Mouse (Mus musculus) CH12.LX (cell line): Measurements from ENCODE around the gene Ogn. TPM values are rescaled to one million over a fixed set of nuclear protein-coding genes. Genes with fewer than 3 reads are reported as not detected.
A peak's percentile ranks its signal among the peaks of the same experiment; 100 is the strongest.

Experiments used
- DNase-seq: peaks from one replicate; pipeline ENCODE4 v3.0.0-alpha.2; 2013; ENCODE audit errors: extremely low read depth
- H3K27ac ChIP-seq: 2 replicates; pipeline ENCODE4 v1.5.1; 2012; ENCODE audit warnings: low read depth, mild to moderate bottlenecking, control low read depth, moderate library complexity; ENCODE audit not compliant: insufficient read depth
- H3K27me3 ChIP-seq: replicated peaks from 2 replicates; pipeline ENCODE3; 2012; ENCODE audit warnings: inconsistent platforms
- H3K36me3 ChIP-seq, 2 experiments: replicated peaks in 1 of 2; 2 replicates each; pipeline versions ENCODE3 to v1.6.1; 2012; ENCODE audit warnings: inconsistent platforms in 1 of 2, low read length in 1 of 2, mild to moderate bottlenecking in 1 of 2, mixed read lengths in 1 of 2, moderate library complexity in 1 of 2; ENCODE audit not compliant: control insufficient read depth in 1 of 2, insufficient read depth in 1 of 2
- H3K4me1 ChIP-seq, 2 experiments: 2 replicates each; pipeline ENCODE4 v1.6.1; 2012; ENCODE audit warnings: inconsistent platforms in 1 of 2, moderate library complexity in 1 of 2; ENCODE audit not compliant: insufficient read depth in 2 of 2, control insufficient read depth in 1 of 2
- H3K4me2 ChIP-seq: 2 replicates; pipeline ENCODE4 v1.6.1; 2012; ENCODE audit warnings: low read depth, mild to moderate bottlenecking, control low read depth; ENCODE audit not compliant: poor library complexity, insufficient read depth, severe bottlenecking
- H3K4me3 ChIP-seq, 3 experiments: fragments of 150-350 bp in 1 of 3; sonication (generic) in 1 of 3; replicated peaks in 1 of 3; 2 replicates each; pipeline versions ENCODE3 to v1.5.1; 2011 to 2012; ENCODE audit warnings: low read depth in 2 of 3, low read length in 2 of 3, mild to moderate bottlenecking in 2 of 3, moderate library complexity in 2 of 3, control low read depth in 1 of 3, improper control_type of control experiment in 1 of 3, inconsistent platforms in 1 of 3, mixed read lengths in 1 of 3; ENCODE audit not compliant: poor library complexity in 1 of 3
- H3K79me2 ChIP-seq: replicated peaks from 2 replicates; pipeline ENCODE4 v1.6.1; 2012; ENCODE audit warnings: mild to moderate bottlenecking, moderate library complexity; ENCODE audit not compliant: control insufficient read depth, poor library complexity, insufficient read depth, severe bottlenecking; ENCODE audit errors: extremely low read depth
- H3K9ac ChIP-seq: 2 replicates; pipeline ENCODE4 v1.6.1; 2012; ENCODE audit warnings: low read depth, mild to moderate bottlenecking, control low read depth, moderate library complexity; ENCODE audit not compliant: insufficient read depth
- H3K9me3 ChIP-seq: replicated peaks from 2 replicates; pipeline ENCODE3; 2012; ENCODE audit warnings: low read length, inconsistent platforms, mixed read lengths
- BHLHE40 ChIP-seq: IDR thresholded peaks from 2 replicates; pipeline ENCODE4 v1.6.1; 2011; ENCODE audit warnings: mild to moderate bottlenecking, low read depth, low read length, improper control_type of control experiment
- CHD1 ChIP-seq: IDR thresholded peaks from 2 replicates; pipeline ENCODE4 v1.6.1; 2012; ENCODE audit warnings: low read depth, low read length, improper control_type of control experiment, inconsistent platforms
- CHD2 ChIP-seq: IDR thresholded peaks from 2 replicates; pipeline ENCODE4 v1.6.1; 2011; ENCODE audit warnings: low read length, improper control_type of control experiment
- CTCF ChIP-seq, 2 experiments: IDR thresholded peaks in 1 of 2; conservative IDR thresholded peaks in 1 of 2; 2 replicates each; pipeline ENCODE4 v1.5.1; 2011 to 2012; ENCODE audit warnings: low read depth in 2 of 2, low read length in 2 of 2, improper control_type of control experiment in 1 of 2, inconsistent platforms in 1 of 2, mild to moderate bottlenecking in 1 of 2, moderate library complexity in 1 of 2
- E2F4 ChIP-seq: IDR thresholded peaks from 2 replicates; pipeline ENCODE4 v1.6.1; 2011; ENCODE audit warnings: low read depth, low read length, improper control_type of control experiment; ENCODE audit not compliant: insufficient replicate concordance
- ELF1 ChIP-seq: IDR thresholded peaks from 2 replicates; pipeline ENCODE4 v1.6.1; 2014; ENCODE audit warnings: low read depth, mild to moderate bottlenecking, inconsistent platforms, low read length, improper control_type of control experiment
- EP300 ChIP-seq: IDR thresholded peaks from 2 replicates; pipeline ENCODE4 v1.6.1; 2011; ENCODE audit warnings: low read length, improper control_type of control experiment
- ETS1 ChIP-seq: conservative IDR thresholded peaks from 2 replicates; pipeline ENCODE4 v1.6.1; 2012; ENCODE audit warnings: low read depth, mild to moderate bottlenecking, inconsistent platforms, low read length, improper control_type of control experiment, moderate library complexity
- GABPA ChIP-seq: IDR thresholded peaks from 2 replicates; pipeline ENCODE4 v1.6.1; 2012; ENCODE audit warnings: low read depth, low read length, improper control_type of control experiment, inconsistent platforms; ENCODE audit not compliant: insufficient replicate concordance
- HCFC1 ChIP-seq: IDR thresholded peaks from 2 replicates; pipeline ENCODE4 v1.6.1; 2012; ENCODE audit warnings: low read depth, mild to moderate bottlenecking, inconsistent platforms, low read length, improper control_type of control experiment
- IRF4 ChIP-seq: IDR thresholded peaks from 2 replicates; pipeline ENCODE4 v1.6.1; 2014; ENCODE audit warnings: low read depth, mild to moderate bottlenecking, inconsistent platforms, low read length, improper control_type of control experiment
- JUN ChIP-seq: IDR thresholded peaks from 2 replicates; pipeline ENCODE4 v1.6.1; 2011; ENCODE audit warnings: low read depth, mild to moderate bottlenecking, low read length, improper control_type of control experiment, moderate library complexity; ENCODE audit not compliant: insufficient read depth
- JUND ChIP-seq: conservative IDR thresholded peaks from 2 replicates; pipeline ENCODE4 v1.6.1; 2011; ENCODE audit warnings: low read depth, low read length, improper control_type of control experiment
- KAT2A ChIP-seq: IDR thresholded peaks from 2 replicates; pipeline ENCODE4 v1.6.1; 2012; ENCODE audit warnings: low read length, improper control_type of control experiment, inconsistent platforms; ENCODE audit not compliant: insufficient replicate concordance
- MAFK ChIP-seq: IDR thresholded peaks from 2 replicates; pipeline ENCODE4 v1.6.1; 2011; ENCODE audit warnings: low read length, improper control_type of control experiment; ENCODE audit not compliant: insufficient replicate concordance
- MAX ChIP-seq: IDR thresholded peaks from 2 replicates; pipeline ENCODE4 v1.6.1; 2011; ENCODE audit warnings: low read length, improper control_type of control experiment
- MAZ ChIP-seq: IDR thresholded peaks from 2 replicates; pipeline ENCODE4 v1.6.1; 2012; ENCODE audit warnings: low read depth, mild to moderate bottlenecking, inconsistent platforms, low read length, improper control_type of control experiment, moderate library complexity
- MEF2A ChIP-seq: IDR thresholded peaks from 2 replicates; pipeline ENCODE4 v1.6.1; 2014; ENCODE audit warnings: low read depth, mild to moderate bottlenecking, inconsistent platforms, low read length, improper control_type of control experiment, borderline replicate concordance
- MXI1 ChIP-seq: IDR thresholded peaks from 2 replicates; pipeline ENCODE4 v1.6.1; 2011; ENCODE audit warnings: mild to moderate bottlenecking, low read depth, low read length, improper control_type of control experiment
- MYC ChIP-seq: IDR thresholded peaks from 2 replicates; pipeline ENCODE4 v1.6.1; 2011; ENCODE audit warnings: low read depth, mild to moderate bottlenecking, improper control_type of control experiment, low read length
- NELFE ChIP-seq: IDR thresholded peaks from 2 replicates; pipeline ENCODE4 v1.6.1; 2011; ENCODE audit warnings: low read depth, low read length, improper control_type of control experiment
- NRF1 ChIP-seq: IDR thresholded peaks from 2 replicates; pipeline ENCODE4 v1.6.1; 2014; ENCODE audit warnings: low read depth, mild to moderate bottlenecking, inconsistent platforms, low read length, improper control_type of control experiment, moderate library complexity
- PAX5 ChIP-seq: IDR thresholded peaks from 2 replicates; pipeline ENCODE4 v1.6.1; 2012; ENCODE audit warnings: low read length, inconsistent platforms, mixed read lengths
- POLR2A ChIP-seq: IDR thresholded peaks from 2 replicates; pipeline ENCODE4 v1.6.1; 2011; ENCODE audit warnings: low read depth, mild to moderate bottlenecking, improper control_type of control experiment, low read length
- POLR2AphosphoS2 ChIP-seq: IDR thresholded peaks from 2 replicates; pipeline ENCODE4 v1.6.1; 2011; ENCODE audit warnings: low read depth, low read length, improper control_type of control experiment
- RAD21 ChIP-seq: IDR thresholded peaks from 2 replicates; pipeline ENCODE4 v1.6.1; 2011; ENCODE audit warnings: low read depth, mild to moderate bottlenecking, low read length, improper control_type of control experiment, moderate library complexity
- RCOR1 ChIP-seq: conservative IDR thresholded peaks from 2 replicates; pipeline ENCODE4 v1.6.1; 2012; ENCODE audit warnings: low read depth, mild to moderate bottlenecking, inconsistent platforms, low read length, improper control_type of control experiment
- SIN3A ChIP-seq: IDR thresholded peaks from 2 replicates; pipeline ENCODE4 v1.6.1; 2012; ENCODE audit warnings: low read length, improper control_type of control experiment, inconsistent platforms
- SMC3 ChIP-seq: IDR thresholded peaks from 2 replicates; pipeline ENCODE4 v1.6.1; 2011; ENCODE audit warnings: low read depth, low read length, improper control_type of control experiment
- TBP ChIP-seq: conservative IDR thresholded peaks from 2 replicates; pipeline ENCODE4 v1.6.1; 2011; ENCODE audit warnings: low read depth, low read length, improper control_type of control experiment
- TCF12 ChIP-seq: IDR thresholded peaks from 2 replicates; pipeline ENCODE4 v1.6.1; 2014; ENCODE audit warnings: low read depth, mild to moderate bottlenecking, inconsistent platforms, low read length, improper control_type of control experiment
- UBTF ChIP-seq: IDR thresholded peaks from 2 replicates; pipeline ENCODE4 v1.6.1; 2012; ENCODE audit warnings: low read depth, mild to moderate bottlenecking, inconsistent platforms, low read length, improper control_type of control experiment, moderate library complexity
- USF1 ChIP-seq: IDR thresholded peaks from 2 replicates; pipeline ENCODE4 v1.6.1; 2014; ENCODE audit warnings: low read depth, mild to moderate bottlenecking, inconsistent platforms, low read length, improper control_type of control experiment
- USF2 ChIP-seq: conservative IDR thresholded peaks from 2 replicates; pipeline ENCODE4 v1.6.1; 2011; ENCODE audit warnings: low read depth, low read length, improper control_type of control experiment
- ZC3H11A ChIP-seq: IDR thresholded peaks from 2 replicates; pipeline ENCODE4 v1.6.1; 2012; ENCODE audit warnings: low read depth, mild to moderate bottlenecking, inconsistent platforms, low read length, improper control_type of control experiment
- ZKSCAN1 ChIP-seq: IDR thresholded peaks from 2 replicates; pipeline ENCODE4 v1.6.1; 2012; ENCODE audit warnings: low read depth, inconsistent platforms, low read length, improper control_type of control experiment, borderline replicate concordance
- ZMIZ1 ChIP-seq: IDR thresholded peaks from 2 replicates; pipeline ENCODE4 v1.6.1; 2012; ENCODE audit warnings: low read depth, mild to moderate bottlenecking, inconsistent platforms, low read length, improper control_type of control experiment
- ZNF384 ChIP-seq: IDR thresholded peaks from 2 replicates; pipeline ENCODE4 v1.6.1; 2012; ENCODE audit warnings: low read depth, low read length, improper control_type of control experiment, inconsistent platforms
- dilution Hi-C: fragments of 300-500 bp; cut with MboI; formaldehyde crosslinking; loops from 2 replicates; pipeline ENCODE4 v1.14.3; 2020; ENCODE audit warnings: low sequenced_read_pairs; ENCODE audit not compliant: extremely low pct_unique_long_range_greater_than_20kb, extremely low pct_ligation_motif_present
- in situ Hi-C: fragments of 300-500 bp; cut with MboI; formaldehyde crosslinking; loops from 3 replicates; pipeline ENCODE4 v1.14.3; 2019; ENCODE audit warnings: low sequenced_read_pairs, low pct_ligation_motif_present, low pct_unique_long_range_greater_than_20kb, mixed read lengths
- polyA plus RNA-seq: library from polyadenylated mRNA; unstranded; fragments of >175 nt; gene quantifications from 2 replicates; pipeline ENCODE4 v1.2.1, GENCODE M21; 2012; ENCODE audit warnings: low read depth; ENCODE audit not compliant: insufficient read length
- total RNA-seq, 2 experiments: library from RNA; depleted of rRNA; stranded (reverse); fragments of 300-350 nt in 1 of 2; fragments of >200 nt in 1 of 2; gene quantifications; 2 replicates each; pipeline ENCODE4 v1.2.3; 2012 to 2014

Gene Ogn
- total and polyA plus RNA-seq, 3 experiments = not detected

GRCm38 (mm10) chr13:49652481-49653179 is 44.8 kb downstream of the Ogn start, which contains the start of the genes Cenpp and Nol8:
TSS of gene Cenpp (minus strand) at chr13:49652785.
TSS of gene Nol8 (plus strand) at chr13:49653078.
- Histone ChIP-seq H3K27me3 (no peaks in the 10 kb centered on the region), H3K79me2 (peaks cover 12% of the 10 kb centered on the region)
- TF ChIP-seq ELF1 (peak; percentile 89), MAFK (no peak), MYC (peak; percentile 99; the same call in 1 of the 2 replicates), USF2 (no peak), GABPA (no peak), E2F4 (peak; percentile 93), JUN (0 out of 2 replicates have a peak, but pooled peaks have one; percentile 26), SIN3A (peak; percentile 100), TBP (no peak), IRF4 (peak; percentile 72), JUND (no peak), RCOR1 (peak; percentile 83; the same call in 1 of the 2 replicates), PAX5 (no peak), ZMIZ1 (peak; percentile 89), SMC3 (no peak), NRF1 (peak; percentile 64), HCFC1 (peak; percentile 88), MAX (peak; percentile 96; the same call in 1 of the 2 replicates), RAD21 (no peak), ZKSCAN1 (no peak), POLR2AphosphoS2 (no peak), BHLHE40 (no peak), ZNF384 (0 out of 2 replicates have a peak, but pooled peaks have one; percentile 12), UBTF (peak; percentile 60; the same call in 1 of the 2 replicates), MAZ (no peak), EP300 (no peak; the same call in 1 of the 2 replicates), ZC3H11A (no peak), CHD2 (0 out of 2 replicates have a peak, but pooled peaks have one; percentile 41), USF1 (no peak), NELFE (peak; percentile 93), TCF12 (peak; percentile 83), MXI1 (no peak), CTCF (conservative IDR thresholded peaks at IDR 0.05 in 1 of 2, IDR thresholded peaks at IDR 0.05 in 1 of 2; ENCODE audit: low read depth in 2 of 2, low read length in 2 of 2) (no peak), POLR2A (peak; percentile 86), MEF2A (peak; percentile 69), ETS1 (peak; percentile 41), CHD1 (peak; percentile 99), KAT2A (peak; percentile 78; the same call in 1 of the 2 replicates)
- TF ChIP-seq, all 38 proteins: peak for 21
- H3K36me3 ChIP-seq = peaks cover 6 to 25% of the 10 kb centered on the region in 2 experiments
- peak within 1 kb of the TSS; percentile 93 to 96 (median 96) for H3K4me3 ChIP-seq
- no peaks in the 10 kb centered on the region for H3K9me3 ChIP-seq
- peak; percentile 99 for DNase-seq
- peak within 1 kb of the TSS; percentile 21; the same call in 1 of the 2 replicates for H3K27ac ChIP-seq
- peak within 1 kb of the TSS; percentile 97 for H3K4me2 ChIP-seq
- peaks cover 0 to 26% of the 10 kb centered on the region in 2 experiments; a peak in 2 of 4 replicates for H3K4me1 ChIP-seq
- peak within 1 kb of the TSS; percentile 86 for H3K9ac ChIP-seq
- in situ Hi-C loops (no loop called here), dilution Hi-C loops (no loop called here)
